Mouse (Mus musculus) intestine, postnatal 0 days (tissue): ENCODE data around the gene Tceal1. TPM values are rescaled to one million over a fixed set of nuclear protein-coding genes. Genes with fewer than 3 reads are reported as not detected.
A peak's percentile ranks its signal among the peaks of the same experiment; 100 is the strongest.
"Not testable (repeated sequence)": the region's sequence is repeated elsewhere in the genome, so short reads cannot be mapped to it uniquely, and the experiment has no call there.

Experiments
- ATAC-seq: fragments of 200-750 bp; cut with Nextera tagmentation; 2 replicates; pipeline ENCODE4 v1.8.0; 2017; ENCODE audit warnings: mild to moderate bottlenecking, moderate TSS enrichment, moderate library complexity
- H3K27ac ChIP-seq: fragments of 300-500 bp; sonication (generic); 2 replicates; pipeline ENCODE4 v1.5.1; 2014; ENCODE audit warnings: mild to moderate bottlenecking, low read depth, low read length, moderate library complexity
- H3K27me3 ChIP-seq: fragments of 300-500 bp; sonication (generic); replicated peaks from 2 replicates; pipeline ENCODE4 v1.6.1; 2014; ENCODE audit warnings: low read length, mixed read lengths; ENCODE audit not compliant: control insufficient read depth, insufficient read depth
- H3K36me3 ChIP-seq: fragments of 300-500 bp; sonication (generic); 2 replicates; pipeline ENCODE4 v1.6.1; 2014; ENCODE audit warnings: mild to moderate bottlenecking, moderate library complexity; ENCODE audit not compliant: control insufficient read depth, insufficient read depth
- H3K4me1 ChIP-seq: fragments of 300-500 bp; sonication (generic); replicated peaks from 2 replicates; pipeline ENCODE4 v1.6.1; 2014; ENCODE audit warnings: antibody characterized with exemption, low read length, mixed read lengths; ENCODE audit not compliant: control insufficient read depth, insufficient read depth
- H3K4me2 ChIP-seq: fragments of 300-500 bp; sonication (generic); replicated peaks from 2 replicates; pipeline ENCODE4 v1.6.1; 2014; ENCODE audit warnings: low read depth, mild to moderate bottlenecking, moderate library complexity
- H3K4me3 ChIP-seq: fragments of 300-500 bp; sonication (generic); 2 replicates; pipeline ENCODE4 v1.5.1; 2014; ENCODE audit warnings: low read depth, low read length
- H3K9ac ChIP-seq: fragments of 300-500 bp; sonication (generic); 2 replicates; pipeline ENCODE4 v1.6.1; 2014; ENCODE audit warnings: mild to moderate bottlenecking, low read depth, low read length
- H3K9me3 ChIP-seq: fragments of 300-500 bp; sonication (generic); 2 replicates; pipeline ENCODE4 v1.6.1; 2016; ENCODE audit warnings: mixed run types; ENCODE audit not compliant: control insufficient read depth
- CTCF ChIP-seq: sonication (generic); IDR thresholded peaks from 2 replicates; pipeline ENCODE4 v1.5.1; 2016; ENCODE audit warnings: low read depth, mild to moderate bottlenecking, control low read depth, antibody characterized with exemption, moderate library complexity
- WGBS: fragments of 180-500 bp; shearing (Covaris S2); extraction: QIAGEN DNeasy Blood & Tissue Kit; methylation state at CpG from one replicate; pipeline ENCODE4 v1.1.7; 2014; 5-methylcytosine and 5-hydroxymethylcytosine counted together
- polyA plus RNA-seq: library from polyadenylated mRNA; unstranded; fragments of >200 nt; fragmentation: Nextera tagmentation; extraction: Ambion mirVana; gene quantifications from 2 replicates; pipeline ENCODE4 v1.2.1, GENCODE M21; 2015

Tceal1 gene
- 5.8 and 6.1 TPM in 2 replicates for polyA plus RNA-seq

DNA sequence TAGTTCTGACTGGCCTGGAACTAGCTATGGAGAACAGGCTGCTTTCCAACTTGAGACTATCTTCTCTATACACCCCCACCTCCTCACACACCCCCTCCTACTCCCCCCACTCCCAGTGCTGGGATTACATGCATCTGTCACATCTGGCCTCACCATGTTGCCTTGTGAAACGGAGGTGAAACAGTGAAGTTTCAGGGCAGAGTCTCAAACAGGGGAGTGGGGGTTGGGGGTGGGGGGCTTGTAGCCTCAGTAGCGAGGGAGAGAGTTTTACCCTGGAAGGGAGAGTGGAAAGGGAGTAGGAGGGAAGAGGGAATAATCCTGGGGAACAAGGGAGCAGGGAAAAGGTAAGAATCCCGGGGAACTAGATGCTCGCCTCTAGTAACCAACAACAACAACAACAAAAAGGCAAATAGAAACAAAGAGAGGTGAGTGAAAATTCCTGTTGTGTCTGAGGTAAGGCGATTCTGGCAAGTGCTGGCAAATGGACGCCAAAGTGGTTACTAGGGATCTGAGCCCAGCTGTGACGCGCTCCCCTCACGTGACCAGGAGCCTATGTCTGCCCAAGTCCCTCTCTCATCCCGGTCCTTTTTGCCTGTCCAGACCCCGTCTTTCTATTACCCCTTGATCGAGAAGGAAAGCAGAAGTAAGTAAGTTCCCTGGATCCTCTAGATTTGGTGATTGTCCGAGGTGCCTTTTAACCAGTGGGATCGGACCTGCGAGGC is at the start of gene Tceal1:
TSS of gene Tceal1 (plus strand) at position 537 of the 722 bp plus-strand sequence.
- 36% methylated on average over 15 of the region's 15 CpGs for WGBS
- H3K36me3 ChIP-seq, result no peaks in the 10 kb centered on the region
- peak within 1 kb of the TSS; percentile 60; the same call in 1 of the 2 replicates for H3K27ac ChIP-seq
- peak within 1 kb of the TSS; percentile 46 for H3K9ac ChIP-seq
- no peaks in the 10 kb centered on the region for H3K4me1 ChIP-seq
- no peaks in the 10 kb centered on the region for H3K9me3 ChIP-seq
- no peaks in the 10 kb centered on the region for H3K27me3 ChIP-seq
- H3K4me3 ChIP-seq, result peak within 1 kb of the TSS; percentile 51
- no peak for TF ChIP-seq CTCF
- ATAC-seq, result peak; percentile 68; the same call in 1 of the 2 replicates
- peak within 1 kb of the TSS; percentile 68 for H3K4me2 ChIP-seq

DNA sequence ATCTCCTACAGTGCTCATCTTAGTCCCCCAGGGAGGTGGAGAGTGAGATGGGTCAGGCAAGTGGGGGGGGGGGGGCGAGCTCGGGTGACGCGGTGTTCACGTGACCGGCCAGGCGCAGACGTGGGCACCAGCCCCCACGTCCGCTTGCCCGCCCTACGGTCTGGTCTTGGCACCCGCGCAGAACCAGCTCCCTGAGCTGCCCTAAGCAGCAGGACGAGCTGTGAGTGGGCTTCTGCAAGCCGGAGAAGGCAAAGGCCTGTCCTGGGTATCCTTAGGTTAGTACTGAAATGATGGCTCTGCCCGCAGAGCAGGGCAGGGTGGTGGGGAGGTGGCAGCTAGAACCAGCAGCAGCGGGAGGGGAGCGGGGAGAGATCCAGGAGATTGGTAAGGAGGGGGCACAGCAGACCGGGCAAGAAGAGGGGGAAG is 41.5 kb upstream of the Tceal1 start:
- Histone ChIP-seq H3K27ac (no peak overlapping the region), H3K9ac (no peak overlapping the region), H3K4me3 (peak overlapping the region; percentile 9), H3K4me2 (peak overlapping the region; percentile 54), H3K27me3 (no peaks in the 10 kb centered on the region), H3K36me3 (no peaks in the 10 kb centered on the region), H3K4me1 (no peaks in the 10 kb centered on the region), H3K9me3 (no peaks in the 10 kb centered on the region)
- ATAC-seq, result 0 out of 2 replicates have a peak, but pooled peaks have one; percentile 19
- TF ChIP-seq CTCF, result no peak
- 26% methylated on average over 19 of the region's 20 CpGs for WGBS

DNA sequence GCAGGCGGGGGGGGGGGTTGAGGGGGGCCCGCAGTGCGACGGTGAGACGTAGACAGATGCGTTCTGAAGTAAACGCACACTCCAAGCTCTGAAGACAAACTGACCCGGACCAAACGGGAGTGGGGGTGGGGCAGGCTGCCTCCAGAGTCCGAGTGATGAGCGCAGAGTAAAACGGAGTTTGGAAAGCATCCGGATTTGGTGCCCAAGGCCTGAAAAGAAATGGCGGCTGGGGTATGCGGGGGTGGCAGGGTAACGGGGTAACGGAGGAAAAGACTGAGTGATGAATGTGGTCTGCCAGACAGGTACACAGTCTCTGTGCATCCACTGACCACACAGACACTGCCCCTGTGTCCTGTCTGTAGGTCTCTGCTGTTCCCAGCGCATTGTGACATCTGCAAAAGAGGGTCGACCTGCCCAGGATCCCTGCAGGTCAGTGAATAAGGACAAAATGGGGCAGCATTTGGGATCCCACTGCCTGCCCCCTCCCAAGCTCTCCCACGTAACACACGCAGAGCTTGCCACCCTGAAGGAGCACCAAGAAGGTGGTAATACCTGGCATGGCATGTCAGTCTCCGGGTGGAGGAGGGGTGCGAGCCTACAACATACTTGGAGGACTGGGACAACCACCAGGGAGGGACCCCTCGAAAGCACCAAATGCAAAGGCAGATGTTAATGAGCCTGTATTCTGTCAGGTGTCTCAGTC is 40.9 kb upstream of the Tceal1 start:
- not testable (repeated sequence) for H3K27ac ChIP-seq, H3K27me3 ChIP-seq, H3K4me1 ChIP-seq, H3K9ac ChIP-seq, H3K36me3 ChIP-seq, ATAC-seq, H3K9me3 ChIP-seq
- Histone ChIP-seq H3K4me2 (peak overlapping the region; percentile 54), H3K4me3 (peak overlapping the region; percentile 9)
- 30% methylated on average over 24 of the region's 24 CpGs for WGBS

DNA sequence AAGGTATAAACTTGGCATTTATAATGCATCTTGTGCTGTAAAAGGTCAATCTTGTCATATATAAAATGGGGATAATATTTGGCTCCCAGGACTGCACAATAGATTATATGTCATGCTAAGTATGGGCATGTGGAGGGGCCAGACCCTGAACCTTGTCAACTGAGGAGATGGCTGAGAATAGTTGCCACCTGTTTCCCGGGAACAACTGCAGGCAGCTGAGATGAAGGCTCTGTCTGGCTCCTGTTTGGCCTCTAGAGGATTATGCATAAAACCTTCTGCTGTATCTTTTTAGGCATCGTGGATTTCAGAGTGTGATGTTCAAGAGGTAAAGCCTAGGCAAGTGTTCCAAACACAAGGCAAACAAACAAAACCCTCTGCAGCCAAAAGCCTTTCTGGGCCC is 39.0 kb upstream of the Tceal1 start:
- TF ChIP-seq CTCF, result no peak
- no peak overlapping the region for H3K9ac ChIP-seq
- ATAC-seq, result no peak
- WGBS, result 68% methylated on average over 2 of the region's 2 CpGs
- no peaks in the 10 kb centered on the region for H3K4me1 ChIP-seq
- no peaks in the 10 kb centered on the region for H3K36me3 ChIP-seq
- H3K9me3 ChIP-seq, result no peaks in the 10 kb centered on the region
- no peak overlapping the region for H3K27ac ChIP-seq
- no peak overlapping the region for H3K4me3 ChIP-seq
- no peaks in the 10 kb centered on the region for H3K27me3 ChIP-seq
- no peak overlapping the region for H3K4me2 ChIP-seq

DNA sequence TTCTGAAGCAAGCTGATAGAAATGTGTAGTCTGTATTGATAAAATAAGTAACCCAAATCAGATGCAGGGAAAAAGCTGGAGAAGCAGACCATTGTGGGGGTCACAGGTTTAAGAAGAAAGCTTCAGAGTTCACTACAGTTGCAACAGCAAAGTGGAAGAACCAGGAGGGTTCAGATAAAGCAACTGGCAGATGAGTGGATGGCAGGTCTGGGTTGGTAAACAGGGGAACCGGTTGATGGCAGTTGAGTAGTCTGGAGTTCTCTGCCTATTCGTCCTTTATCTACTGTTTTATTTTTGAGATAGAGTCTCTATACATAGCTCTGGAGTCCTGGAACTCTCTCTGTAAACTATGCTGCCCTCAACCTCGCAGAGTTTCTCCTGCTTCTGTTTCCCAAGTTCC is 26.8 kb upstream of the Tceal1 start:
- Histone ChIP-seq H3K27ac (no peak overlapping the region), H3K4me1 (no peaks in the 10 kb centered on the region), H3K4me3 (no peak overlapping the region), H3K9me3 (no peaks in the 10 kb centered on the region), H3K9ac (no peak overlapping the region), H3K36me3 (no peaks in the 10 kb centered on the region), H3K27me3 (no peaks in the 10 kb centered on the region), H3K4me2 (no peak overlapping the region)
- TF ChIP-seq CTCF, result no peak
- 52% methylated on average over 3 of the region's 3 CpGs for WGBS
- no peak for ATAC-seq

DNA sequence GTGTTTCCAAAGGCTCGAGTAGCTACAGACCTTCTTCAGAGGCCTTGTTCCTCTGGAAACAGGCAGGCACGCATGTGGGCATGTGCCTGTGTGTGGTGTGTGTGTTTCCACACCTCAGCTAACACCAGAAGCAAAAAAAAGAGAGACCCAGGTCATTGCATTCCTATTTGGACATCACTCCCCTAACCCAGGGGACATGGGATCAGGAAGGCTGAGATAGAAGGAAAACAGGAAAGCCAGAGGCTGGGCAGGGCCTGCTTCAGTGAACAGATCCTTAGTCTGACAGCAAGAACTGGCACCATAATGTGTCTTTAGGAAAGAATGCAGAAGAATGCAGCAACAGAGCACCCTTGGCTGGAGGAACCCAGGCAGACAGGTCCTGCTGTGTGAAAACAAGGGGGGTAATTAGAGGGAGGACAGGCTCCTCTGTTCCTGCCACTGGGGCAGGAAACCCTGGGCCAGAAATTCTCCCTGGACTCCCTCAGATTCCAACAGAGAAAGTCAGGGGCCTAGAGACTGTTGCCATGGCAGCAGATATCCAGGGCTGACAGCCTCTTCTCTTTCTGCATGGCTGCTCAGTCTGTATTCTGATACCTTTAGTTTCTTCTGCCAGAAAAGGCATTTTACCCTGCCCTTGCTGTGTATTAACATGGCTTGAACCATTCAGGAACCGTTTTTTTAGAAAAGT is 16.0 kb upstream of the Tceal1 start:
- not testable (repeated sequence) for H3K4me3 ChIP-seq, H3K4me2 ChIP-seq, H3K36me3 ChIP-seq, H3K9me3 ChIP-seq, H3K27me3 ChIP-seq, ATAC-seq, H3K9ac ChIP-seq, H3K27ac ChIP-seq, H3K4me1 ChIP-seq
- WGBS, result 56% methylated on average over 3 of the region's 3 CpGs
